Mouse (Mus musculus) forebrain, embryonic 10.5 days (tissue): ENCODE data around the gene Gclc. TPM values are rescaled to one million over a fixed set of nuclear protein-coding genes. Genes with fewer than 3 reads are reported as not detected.

Experiments used
- DNase-seq: peaks from one replicate; pipeline ENCODE4 v3.0.0-alpha.2; 2017; ENCODE audit warnings: low spot score; ENCODE audit errors: extremely low spot score
- H3K27ac ChIP-seq: fragments of 300-500 bp; sonication (generic); 2 replicates; pipeline ENCODE4 v1.5.1; 2016; ENCODE audit warnings: mild to moderate bottlenecking
- H3K27me3 ChIP-seq: fragments of 300-500 bp; sonication (generic); 2 replicates; pipeline ENCODE4 v1.6.1; 2016; ENCODE audit warnings: mild to moderate bottlenecking; ENCODE audit not compliant: poor library complexity, severe bottlenecking
- H3K36me3 ChIP-seq: fragments of 300-500 bp; sonication (generic); replicated peaks from 2 replicates; pipeline ENCODE4 v1.6.1; 2016; ENCODE audit warnings: mild to moderate bottlenecking, moderate library complexity
- H3K4me1 ChIP-seq: fragments of 300-500 bp; sonication (generic); 2 replicates; pipeline ENCODE4 v1.6.1; 2016
- H3K4me3 ChIP-seq: fragments of 300-500 bp; sonication (generic); 2 replicates; pipeline ENCODE4 v1.5.1; 2016; ENCODE audit warnings: mild to moderate bottlenecking, moderate library complexity
- H3K9me3 ChIP-seq: fragments of 300-500 bp; sonication (generic); 2 replicates; pipeline ENCODE4 v1.6.1; 2016; ENCODE audit warnings: mild to moderate bottlenecking, moderate library complexity
- WGBS: fragments of 180-500 bp; shearing (Covaris S2); methylation state at CpG from one replicate; pipeline ENCODE4 v1.1.7; 2016; 5-methylcytosine and 5-hydroxymethylcytosine counted together
- polyA plus RNA-seq: library from polyadenylated mRNA; unstranded; fragments of >200 nt; fragmentation: Nextera tagmentation; extraction: Ambion mirVana; gene quantifications from 2 replicates; pipeline ENCODE4 v1.2.1, GENCODE M21; 2016

Gclc gene
- polyA plus RNA-seq, result 18.4 and 18.5 TPM in 2 replicates

DNA sequence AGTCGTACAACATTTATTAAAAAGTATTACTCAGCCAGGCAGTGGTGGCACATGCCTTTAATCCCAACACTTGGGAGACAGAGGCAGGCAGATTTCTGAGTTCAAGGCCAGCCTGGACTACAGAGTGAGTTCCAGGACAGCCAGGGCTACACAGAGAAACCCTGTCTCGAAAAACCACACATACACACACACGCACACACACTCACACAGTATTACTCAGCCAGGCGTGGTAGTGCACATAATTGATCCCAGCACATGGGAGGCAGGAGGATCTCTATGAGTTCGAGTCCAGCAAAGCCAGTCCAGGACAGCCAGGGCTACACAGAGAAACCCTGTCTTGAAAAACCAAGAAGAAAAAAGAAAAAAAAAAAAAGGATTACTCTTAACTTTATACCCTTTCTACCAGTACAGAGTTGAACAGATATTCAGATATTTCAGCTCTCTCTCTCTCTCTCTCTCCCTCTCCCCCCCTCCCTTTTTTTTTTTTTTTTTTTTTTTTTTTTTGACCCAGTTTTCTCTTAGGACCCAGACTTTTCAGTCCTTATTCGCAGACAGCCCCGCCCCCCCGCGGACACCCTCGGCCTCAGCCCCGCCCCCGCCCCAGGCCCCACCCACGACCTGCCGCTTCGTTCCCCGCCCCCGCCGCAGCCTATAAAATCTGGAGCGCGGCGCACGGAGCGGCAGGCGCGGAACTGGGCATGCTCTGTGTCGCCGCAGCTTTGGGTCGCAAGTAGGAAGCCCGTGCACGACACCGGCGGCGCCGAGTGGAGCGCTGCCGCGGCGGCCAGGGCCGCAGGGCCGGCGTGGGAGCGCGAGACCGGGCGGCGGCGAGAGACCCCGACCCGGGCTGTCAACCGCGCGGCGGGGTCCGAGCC is at the start of gene Gclc:
TSS of gene Gclc (plus strand) at position 683 of the 875 bp plus-strand sequence.
- H3K4me1 ChIP-seq, result peaks cover 40% of the 10 kb centered on the region
- peak within 1 kb of the TSS; percentile 94 for H3K27ac ChIP-seq
- H3K27me3 ChIP-seq, result peaks cover 17% of the 10 kb centered on the region
- H3K9me3 ChIP-seq, result no peaks in the 10 kb centered on the region
- peak; percentile 90 for DNase-seq
- WGBS, result 8% methylated on average over 54 of the region's 54 CpGs
- H3K36me3 ChIP-seq, result peaks cover 8% of the 10 kb centered on the region; the same call in 1 of the 2 replicates
- peak within 1 kb of the TSS; percentile 84 for H3K4me3 ChIP-seq

DNA sequence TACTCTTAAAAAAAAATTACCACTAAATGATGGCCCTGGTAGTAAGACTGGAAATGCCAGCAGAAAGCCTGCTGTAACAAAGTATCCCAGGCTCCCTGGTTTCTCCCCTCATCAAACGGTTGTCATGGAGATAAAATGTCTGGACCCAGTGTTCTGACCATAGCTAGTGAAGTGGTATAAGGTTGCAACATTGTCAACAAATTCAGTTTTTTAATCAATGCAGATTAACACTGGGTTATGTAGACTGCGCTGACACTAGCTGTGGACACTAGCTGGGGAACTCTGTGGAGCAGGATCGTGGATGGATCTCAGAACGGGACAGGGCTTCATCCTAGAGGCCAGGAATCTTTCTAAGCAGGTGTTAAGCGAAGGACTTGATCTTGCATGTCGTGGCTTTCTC is 47.8 kb upstream of the Gclc start:
- H3K4me1 ChIP-seq, result no peaks in the 10 kb centered on the region
- no peak for DNase-seq
- no peak overlapping the region for H3K27ac ChIP-seq
- 91% methylated on average over 6 of the region's 6 CpGs for whole genome bisulfite sequencing
- H3K4me3 ChIP-seq, result no peak overlapping the region
- no peaks in the 10 kb centered on the region for H3K9me3 ChIP-seq
- H3K36me3 ChIP-seq, result no peaks in the 10 kb centered on the region
- no peaks in the 10 kb centered on the region for H3K27me3 ChIP-seq

DNA sequence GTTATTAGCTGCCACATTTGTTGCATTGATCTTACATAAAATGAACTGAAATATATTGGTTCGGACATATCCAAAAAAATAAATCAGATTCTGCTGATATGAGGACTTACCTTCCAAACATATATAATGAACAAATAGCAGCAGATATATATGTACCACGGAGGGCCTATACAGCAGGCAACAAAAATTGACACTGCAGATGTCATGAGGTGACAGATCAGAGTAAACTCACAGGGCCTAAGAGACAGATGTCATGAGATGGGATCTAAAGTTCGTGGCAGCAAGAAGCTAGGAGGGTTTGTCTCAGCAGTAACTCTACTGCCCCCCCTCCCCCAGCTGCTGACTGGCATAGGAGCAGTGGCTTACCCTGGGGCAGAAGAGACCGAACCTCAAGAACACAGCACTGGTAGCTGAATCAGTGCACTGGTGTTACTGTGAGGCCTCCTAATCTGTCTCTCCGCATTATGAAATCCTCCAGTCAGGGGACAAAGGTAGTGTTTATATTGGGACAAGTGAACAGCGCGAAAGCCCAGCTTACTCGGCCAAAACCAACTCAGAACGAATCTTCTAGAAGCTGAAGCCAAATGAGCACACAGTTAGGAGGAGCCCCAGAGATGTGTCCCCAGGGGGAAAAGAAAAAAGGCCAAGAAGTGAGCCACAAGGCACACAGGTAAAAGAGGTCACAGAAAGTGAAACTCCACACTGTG is 46.7 kb upstream of the Gclc start:
- no peaks in the 10 kb centered on the region for H3K9me3 ChIP-seq
- no peaks in the 10 kb centered on the region for H3K27me3 ChIP-seq
- no peaks in the 10 kb centered on the region for H3K4me1 ChIP-seq
- WGBS, result 82% methylated on average over 9 of the region's 9 CpGs
- no peak for DNase-seq
- H3K27ac ChIP-seq, result no peak overlapping the region
- no peak overlapping the region for H3K4me3 ChIP-seq
- no peaks in the 10 kb centered on the region for H3K36me3 ChIP-seq

DNA sequence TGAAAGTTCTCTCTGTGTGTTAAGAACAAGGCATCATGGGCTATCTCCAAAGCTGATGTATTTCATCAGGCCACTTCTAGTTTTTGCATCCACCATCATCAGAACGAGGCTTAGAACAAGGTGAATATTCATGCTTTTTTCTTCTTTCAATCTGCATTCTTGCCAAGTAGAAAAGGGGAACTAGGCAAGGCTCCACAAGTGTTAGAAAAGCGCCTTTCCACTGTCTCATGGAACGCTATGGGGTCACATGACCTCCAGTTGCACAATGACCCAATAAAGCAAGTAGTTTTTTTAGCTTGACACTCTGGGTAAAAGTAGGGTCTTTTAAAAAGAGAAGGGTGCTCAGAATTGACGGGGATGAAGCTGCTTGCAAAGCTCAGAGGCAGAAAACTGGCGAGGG is 45.4 kb upstream of the Gclc start:
- Histone ChIP-seq H3K4me1 (no peaks in the 10 kb centered on the region), H3K4me3 (no peak overlapping the region), H3K36me3 (no peaks in the 10 kb centered on the region), H3K9me3 (no peaks in the 10 kb centered on the region), H3K27ac (no peak overlapping the region), H3K27me3 (no peaks in the 10 kb centered on the region)
- WGBS, result 78% methylated on average over 5 of the region's 5 CpGs
- no peak for DNase-seq

DNA sequence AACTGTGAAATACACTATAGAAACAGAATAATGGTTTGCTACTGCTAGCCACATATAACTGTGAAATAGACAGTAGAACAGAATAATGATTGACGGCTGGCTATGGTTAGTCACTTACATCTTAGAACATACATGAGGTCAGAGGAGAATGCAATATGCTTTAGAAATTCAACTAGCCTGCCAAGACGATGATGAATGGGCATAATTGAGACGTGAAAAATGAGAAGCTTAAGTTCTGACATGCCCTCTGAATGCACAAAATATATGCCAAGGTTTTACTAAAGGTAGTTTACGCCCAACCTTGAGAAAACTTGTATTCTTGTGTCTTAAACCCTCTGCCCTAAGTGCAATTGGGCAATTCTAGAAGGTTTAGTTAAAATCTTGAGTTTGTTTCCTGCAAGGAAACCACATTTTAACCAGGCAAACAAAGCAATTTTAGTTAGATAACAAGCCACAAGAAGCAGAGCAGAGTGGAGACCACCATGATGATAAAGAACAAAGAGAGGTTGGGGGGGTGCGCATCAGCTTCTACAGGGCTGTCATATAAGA is 43.2 kb upstream of the Gclc start:
- no peak overlapping the region for H3K4me3 ChIP-seq
- H3K27ac ChIP-seq, result no peak overlapping the region
- 91% methylated on average over 5 of the region's 5 CpGs for WGBS
- no peaks in the 10 kb centered on the region for H3K27me3 ChIP-seq
- no peak for DNase-seq
- H3K36me3 ChIP-seq, result no peaks in the 10 kb centered on the region
- H3K9me3 ChIP-seq, result no peaks in the 10 kb centered on the region
- no peaks in the 10 kb centered on the region for H3K4me1 ChIP-seq

DNA sequence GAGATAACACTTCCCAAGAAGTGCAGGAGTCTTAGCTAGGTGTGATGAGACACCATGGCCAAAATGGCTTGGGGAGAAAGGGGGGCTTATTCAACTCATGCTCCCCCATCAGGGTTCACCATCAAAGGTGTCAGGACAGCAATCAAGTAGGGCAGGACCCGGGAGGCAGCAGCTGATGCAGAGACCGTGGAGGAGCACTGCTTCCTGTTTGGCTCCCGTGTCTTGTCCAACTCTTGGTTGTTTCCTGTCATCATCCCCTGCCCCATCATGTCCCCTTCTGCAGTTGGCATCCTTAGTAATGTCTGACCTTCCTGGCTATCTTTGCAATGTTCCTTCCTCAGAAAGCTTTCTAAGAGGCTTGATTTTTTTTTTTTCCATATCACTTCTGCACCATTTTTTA is 41.5 kb upstream of the Gclc start:
- WGBS, result 87% methylated on average over 3 of the region's 3 CpGs
- DNase-seq, result no peak
- Histone ChIP-seq H3K4me1 (no peaks in the 10 kb centered on the region), H3K36me3 (no peaks in the 10 kb centered on the region), H3K27ac (no peak overlapping the region), H3K27me3 (no peaks in the 10 kb centered on the region), H3K9me3 (no peaks in the 10 kb centered on the region), H3K4me3 (no peak overlapping the region)

DNA sequence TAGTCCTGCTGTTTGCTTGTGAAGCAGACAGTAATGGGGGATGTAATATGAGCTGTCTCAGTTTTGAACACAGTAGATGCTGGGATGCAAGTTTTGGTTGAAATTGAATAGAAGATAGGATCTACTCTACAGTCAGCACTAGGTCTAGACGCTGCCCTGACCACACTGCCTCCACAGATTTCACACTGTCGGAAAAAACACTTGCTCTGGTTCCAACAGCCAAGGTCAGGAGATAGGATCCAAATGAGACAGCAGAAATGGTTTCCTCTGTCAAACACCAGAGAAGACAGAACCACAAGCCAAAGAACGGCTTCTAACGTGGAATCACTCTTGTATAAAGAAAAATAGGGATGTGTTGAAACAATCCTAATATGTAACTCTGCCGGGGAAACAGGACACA is 41.0 kb upstream of the Gclc start:
- no peaks in the 10 kb centered on the region for H3K9me3 ChIP-seq
- 93% methylated on average over 5 of the region's 5 CpGs for WGBS

DNA sequence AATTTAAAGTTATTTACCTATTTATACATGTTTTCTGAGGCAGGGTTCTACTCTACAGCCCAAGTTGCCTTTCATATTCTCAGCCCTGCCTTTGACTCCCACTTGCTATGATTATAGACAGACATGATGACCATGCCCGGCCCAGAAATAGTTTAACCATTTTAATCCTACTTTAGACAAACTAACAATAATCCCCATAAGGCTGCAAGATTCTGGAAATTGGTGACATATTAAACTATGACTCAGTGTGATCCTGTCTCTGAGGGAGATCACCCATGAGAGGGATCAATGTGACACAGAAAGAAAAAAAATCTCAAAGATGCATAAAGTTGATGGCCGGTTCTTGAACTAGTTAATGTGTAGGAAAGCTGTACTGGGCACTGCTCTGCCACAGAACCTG is 39.1 kb upstream of the Gclc start:
- H3K36me3 ChIP-seq, result no peaks in the 10 kb centered on the region
- 93% methylated on average over 2 of the region's 2 CpGs for WGBS
- no peaks in the 10 kb centered on the region for H3K27me3 ChIP-seq
- no peaks in the 10 kb centered on the region for H3K4me1 ChIP-seq
- no peak overlapping the region for H3K4me3 ChIP-seq
- no peaks in the 10 kb centered on the region for H3K9me3 ChIP-seq
- H3K27ac ChIP-seq, result no peak overlapping the region
- no peak for DNase-seq

More for the DNA sequence above, 41.0 kb upstream of the Gclc start:
- no peaks in the 10 kb centered on the region for H3K27me3 ChIP-seq
- DNase-seq, result no peak
- no peak overlapping the region for H3K4me3 ChIP-seq
- H3K27ac ChIP-seq, result no peak overlapping the region
- no peaks in the 10 kb centered on the region for H3K4me1 ChIP-seq
- no peaks in the 10 kb centered on the region for H3K36me3 ChIP-seq

DNA sequence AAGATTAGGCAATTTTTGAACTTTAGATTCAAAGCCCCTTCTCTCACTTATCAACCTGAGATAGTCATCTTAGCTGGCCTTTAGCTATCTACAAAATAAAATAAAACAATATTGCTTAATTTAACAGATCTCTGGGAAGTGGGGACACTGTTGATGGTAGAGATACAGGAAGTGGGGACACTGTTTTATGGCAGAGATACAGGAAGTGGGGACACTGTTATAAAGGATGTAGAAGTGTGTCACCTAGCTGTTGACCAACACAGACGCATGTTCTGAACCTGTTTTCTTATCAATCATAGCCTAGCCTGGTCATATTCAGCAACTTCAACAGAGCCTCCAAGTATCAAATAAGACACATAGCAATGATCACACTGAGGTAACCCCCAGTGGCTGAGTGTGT is 38.3 kb upstream of the Gclc start:
- Histone ChIP-seq H3K4me3 (no peak overlapping the region), H3K9me3 (no peaks in the 10 kb centered on the region), H3K27ac (no peak overlapping the region), H3K36me3 (no peaks in the 10 kb centered on the region), H3K27me3 (no peaks in the 10 kb centered on the region), H3K4me1 (no peaks in the 10 kb centered on the region)
- no peak for DNase-seq
- WGBS, result 97% methylated on average over 1 of the region's 1 CpGs

DNA sequence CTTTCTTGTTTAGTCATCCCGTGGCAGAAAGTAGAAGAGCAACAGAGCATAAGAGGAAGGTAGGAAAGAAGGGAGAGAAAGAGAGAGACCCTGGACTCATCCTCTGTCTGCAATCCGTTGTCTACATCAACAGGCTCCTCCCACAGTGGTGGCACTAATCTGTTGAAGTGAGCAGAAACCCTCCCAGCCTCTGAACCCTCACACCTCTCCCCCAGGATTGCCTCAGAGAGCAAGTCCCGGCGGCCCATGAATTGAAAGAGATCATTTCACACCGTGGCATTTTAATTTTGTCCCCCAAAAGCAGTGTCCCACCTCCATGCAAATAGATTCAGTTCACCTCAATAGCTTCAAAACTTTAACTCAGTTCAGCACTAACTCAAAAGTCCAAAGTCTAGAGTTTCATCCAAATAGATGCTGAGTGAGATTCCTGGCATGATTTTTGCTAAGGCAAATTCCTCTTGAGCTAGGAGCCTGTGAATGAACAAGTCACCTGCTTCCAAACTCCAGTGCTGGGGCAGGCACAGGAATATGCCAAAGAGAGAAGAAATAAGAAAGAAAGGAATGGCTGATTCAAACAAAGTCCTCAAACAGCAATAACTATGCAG is 36.4 kb upstream of the Gclc start:
- WGBS, result 68% methylated on average over 5 of the region's 5 CpGs
- Histone ChIP-seq H3K4me3 (no peak overlapping the region), H3K27ac (no peak overlapping the region), H3K4me1 (no peaks in the 10 kb centered on the region), H3K9me3 (no peaks in the 10 kb centered on the region), H3K27me3 (no peaks in the 10 kb centered on the region), H3K36me3 (no peaks in the 10 kb centered on the region)
- no peak for DNase-seq

DNA sequence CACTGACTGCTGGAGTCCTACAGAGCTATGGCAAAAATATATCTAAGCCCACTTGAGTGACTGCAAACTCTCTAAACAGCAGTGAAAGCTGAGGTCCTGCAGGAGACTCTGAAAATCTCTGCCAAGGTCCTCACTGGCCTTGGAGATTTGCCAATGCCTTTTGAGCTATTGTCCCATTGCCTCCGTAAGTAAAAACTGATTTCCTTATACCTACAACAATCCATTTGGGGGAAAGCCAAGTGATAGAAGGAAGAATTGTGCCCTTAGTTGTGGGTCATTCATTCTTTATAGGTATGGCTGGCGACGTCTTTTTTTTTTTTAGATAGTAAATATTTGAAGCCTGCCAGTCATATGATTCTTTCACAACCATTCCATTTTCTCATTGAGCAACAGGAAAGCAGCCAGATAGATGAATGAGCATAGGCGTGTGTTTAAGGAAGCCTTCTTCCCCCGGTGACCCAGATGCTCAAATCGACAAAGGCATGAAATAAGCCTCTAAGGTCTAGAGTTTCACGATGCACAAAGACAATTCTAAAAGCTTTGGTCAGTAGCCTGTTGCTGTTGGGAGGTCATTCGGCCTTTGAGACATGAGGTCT is 35.4 kb upstream of the Gclc start:
- H3K9me3 ChIP-seq, result no peaks in the 10 kb centered on the region
- no peak overlapping the region for H3K27ac ChIP-seq
- no peak overlapping the region for H3K4me3 ChIP-seq
- no peaks in the 10 kb centered on the region for H3K27me3 ChIP-seq
- no peaks in the 10 kb centered on the region for H3K36me3 ChIP-seq
- no peak for DNase-seq
- WGBS, result 89% methylated on average over 8 of the region's 8 CpGs
- no peaks in the 10 kb centered on the region for H3K4me1 ChIP-seq

DNA sequence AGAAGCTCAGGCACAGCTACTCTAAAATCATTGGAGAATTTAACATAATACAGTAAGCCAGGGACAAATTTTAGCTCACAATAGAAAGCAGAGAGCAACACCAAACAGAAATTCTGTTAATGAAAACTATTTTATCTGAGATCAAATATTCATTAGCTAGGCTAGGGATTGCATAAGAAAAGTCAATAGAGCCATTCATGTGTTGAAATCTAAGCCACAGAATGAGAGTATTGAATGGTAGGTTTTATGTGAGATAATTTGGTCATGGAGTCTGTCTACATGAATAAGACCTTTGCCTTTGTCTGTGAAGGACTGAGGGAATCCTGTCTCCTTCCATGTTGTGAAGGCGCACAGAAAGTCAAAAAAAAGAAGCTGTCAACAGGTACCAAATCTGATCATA is 34.7 kb upstream of the Gclc start:
- no peak for DNase-seq
- no peaks in the 10 kb centered on the region for H3K36me3 ChIP-seq
- H3K27ac ChIP-seq, result no peak overlapping the region
- no peaks in the 10 kb centered on the region for H3K9me3 ChIP-seq
- H3K4me3 ChIP-seq, result no peak overlapping the region
- 85% methylated on average over 1 of the region's 1 CpGs for WGBS
- no peaks in the 10 kb centered on the region for H3K4me1 ChIP-seq
- no peaks in the 10 kb centered on the region for H3K27me3 ChIP-seq
